Comparison of ENCODE assay signal across 8 mouse cellular contexts in genomic region chr10:80995091-80995632, GRCm38 (mm10). TPM values are rescaled to one million over a fixed set of nuclear protein-coding genes. Genes with fewer than 3 reads are reported as not detected.
A peak's percentile ranks its signal among the peaks of the same experiment; 100 is the strongest.
DNase-seq lines count a peak whose midpoint lies in the region; ATAC-seq and TF ChIP-seq lines count a peak whose summit lies in the region.

No protein-coding gene starts in this region.

- peak; percentile 96 for TF ChIP-seq RAD21 in MEL (IDR thresholded peaks at IDR 0.05; ENCODE audit: low read depth, low read length)

- intact Hi-C loops in heart, postnatal 36 days (cut with DNase I): loop anchor here (1.0 to 5.0 kb wide), 2 partner anchors 114 to 168 kb away; partner anchors contain the start of gene Oaz1

- H3K9me3 ChIP-seq in MEL (replicated peaks; ENCODE audit: insufficient read depth, low read length): no peaks in the 10 kb centered on the region
- no peaks in the 10 kb centered on the region for H3K9me3 ChIP-seq in forebrain, embryonic 16.5 days (ENCODE audit: control insufficient read depth, low read length)

- no peaks in the 10 kb centered on the region for H3K27me3 ChIP-seq in MEL (ENCODE audit: control insufficient read depth in 1 of 2, insufficient read depth in 2 of 2, low read length in 2 of 2)
- H3K27me3 ChIP-seq in forebrain, embryonic 16.5 days (replicated peaks; ENCODE audit: control insufficient read depth, insufficient read depth, low read length): no peaks in the 10 kb centered on the region

- peak; percentile 98 to 99 (median 98) for TF ChIP-seq CTCF in MEL (IDR thresholded peaks at IDR 0.05 in 2 of 3, conservative IDR thresholded peaks at IDR 0.05 in 1 of 3; ENCODE audit: control insufficient read depth in 1 of 3, insufficient read depth in 1 of 3, low read depth in 2 of 3, low read length in 3 of 3, poor library complexity in 1 of 3, severe bottlenecking in 1 of 3)

- H3K9ac ChIP-seq in MEL (ENCODE audit: control insufficient read depth, low read depth, low read length, poor library complexity, severe bottlenecking): peak overlapping the region; percentile 37
- peak overlapping the region; percentile 47 for H3K9ac ChIP-seq in forebrain, embryonic 16.5 days (replicated peaks; ENCODE audit: low read depth, low read length)

- no peak for TF ChIP-seq EP300 in MEL (IDR thresholded peaks at IDR 0.05; ENCODE audit: low read depth in 1 of 2, low read length in 2 of 2)

- peaks cover 3 to 11% of the 10 kb centered on the region in 2 experiments; a peak in 3 of 4 replicates for H3K4me1 ChIP-seq in MEL (ENCODE audit: control insufficient read depth in 1 of 2, insufficient read depth in 2 of 2, low read length in 2 of 2)
- H3K4me1 ChIP-seq in forebrain, embryonic 16.5 days (replicated peaks; ENCODE audit: control insufficient read depth, insufficient read depth, low read length): peaks cover 13% of the 10 kb centered on the region

- H3K79me2 ChIP-seq in MEL (ENCODE audit: control insufficient read depth, insufficient read depth, low read length, poor library complexity): no peaks in the 10 kb centered on the region

- peak; percentile 84 for DNase-seq in MEL (ENCODE audit: low read depth, low spot score)
- peak; percentile 86 for DNase-seq in cerebellum, adult 11-12 months
- peak; percentile 84 to 86 for DNase-seq in heart, postnatal 36 days
- peak; percentile 86 to 91 for DNase-seq in layer of hippocampus, postnatal 25 days (ENCODE audit: extremely low spot score in 1 of 2, low spot score in 1 of 2)
- peak; percentile 86 for DNase-seq in lung, postnatal 36 days
- DNase-seq in retina, embryonic 14.5 days (ENCODE audit: low spot score): peak; percentile 91
- peak; percentile 68 to 74 for DNase-seq in thymus, postnatal 36 days

- no peak overlapping the region for H3K27ac ChIP-seq in MEL (ENCODE audit: control insufficient read depth, low read depth, low read length)
- H3K27ac ChIP-seq in forebrain, embryonic 16.5 days (ENCODE audit: low read length): no peak overlapping the region

- ATAC-seq in forebrain, embryonic 16.5 days: peak; percentile 42; the same call in 1 of the 2 replicates

- H3K36me3 ChIP-seq in MEL (ENCODE audit: control insufficient read depth in 1 of 2, insufficient read depth in 2 of 2, low read length in 2 of 2): peaks cover 0 to 5% of the 10 kb centered on the region in 2 experiments; a peak in 2 of 4 replicates
- H3K36me3 ChIP-seq in forebrain, embryonic 16.5 days (ENCODE audit: control insufficient read depth, insufficient read depth): no peaks in the 10 kb centered on the region

- WGBS in forebrain, embryonic 16.5 days: 10% methylated on average over 21 of the region's 21 CpGs

- no peak for TF ChIP-seq POLR2A in MEL (IDR thresholded peaks at IDR 0.05; ENCODE audit: control insufficient read depth in 1 of 2, insufficient read depth in 1 of 2, low read depth in 1 of 2, low read length in 2 of 2, poor library complexity in 1 of 2)

- H3K4me2 ChIP-seq in forebrain, embryonic 16.5 days (ENCODE audit: low read length): peak overlapping the region; percentile 37

- H3K4me3 ChIP-seq in MEL (ENCODE audit: control insufficient read depth in 1 of 2, insufficient read depth in 1 of 2, low read depth in 2 of 2, low read length in 2 of 2): peak overlapping the region in 1 of 2 experiments; percentile 32; a peak in 2 of 4 replicates
- H3K4me3 ChIP-seq in forebrain, embryonic 16.5 days (replicated peaks; ENCODE audit: low read length): peak overlapping the region; percentile 20; the same call in 1 of the 2 replicates

TF ChIP-seq in MEL, 35 proteins besides CTCF, POLR2A, EP300 and RAD21:
- TF ChIP-seq E2F4 (IDR thresholded peaks at IDR 0.05; ENCODE audit: borderline replicate concordance, low read depth, low read length): no peak
- peak; percentile 43; the same call in 1 of the 2 replicates for TF ChIP-seq GABPA (IDR thresholded peaks at IDR 0.05; ENCODE audit: low read depth, low read length)
- no peak for TF ChIP-seq KAT2A (conservative IDR thresholded peaks at IDR 0.05; ENCODE audit: low read depth, low read length)
- no peak for TF ChIP-seq POLR2AphosphoS2 (IDR thresholded peaks at IDR 0.05; ENCODE audit: low read length)
- TF ChIP-seq ZC3H11A (IDR thresholded peaks at IDR 0.05; ENCODE audit: low read depth, low read length): peak; percentile 75
- no peak for TF ChIP-seq JUND (IDR thresholded peaks at IDR 0.05; ENCODE audit: low read depth, low read length)
- TF ChIP-seq MYC (IDR thresholded peaks at IDR 0.05; ENCODE audit: low read depth, low read length): peak; percentile 88
- TF ChIP-seq ETS1 (IDR thresholded peaks at IDR 0.05; ENCODE audit: low read depth, low read length): no peak
- no peak for TF ChIP-seq NRF1 (IDR thresholded peaks at IDR 0.05; ENCODE audit: insufficient read depth, low read depth, low read length, poor library complexity, severe bottlenecking)
- TF ChIP-seq USF1 (IDR thresholded peaks at IDR 0.05; ENCODE audit: low read depth, low read length): 0 out of 2 replicates have a peak, but pooled peaks have one; percentile 22
- peak; percentile 63 for TF ChIP-seq ZNF384 (IDR thresholded peaks at IDR 0.05; ENCODE audit: low read depth, low read length)
- no peak for TF ChIP-seq CHD2 (IDR thresholded peaks at IDR 0.05; ENCODE audit: low read length)
- TF ChIP-seq TBP (IDR thresholded peaks at IDR 0.05; ENCODE audit: low read depth, low read length): 0 out of 2 replicates have a peak, but pooled peaks have one; percentile 43
- TF ChIP-seq SIN3A (IDR thresholded peaks at IDR 0.05; ENCODE audit: low read length): peak; percentile 54; the same call in 1 of the 2 replicates
- TF ChIP-seq ZMIZ1 (IDR thresholded peaks at IDR 0.05; ENCODE audit: low read depth, low read length): no peak
- TF ChIP-seq HCFC1 (IDR thresholded peaks at IDR 0.05; ENCODE audit: low read depth, low read length): 0 out of 2 replicates have a peak, but pooled peaks have one; percentile 22
- no peak for TF ChIP-seq MAZ (IDR thresholded peaks at IDR 0.05; ENCODE audit: low read depth, low read length)
- no peak for TF ChIP-seq TCF12 (IDR thresholded peaks at IDR 0.05; ENCODE audit: low read depth, low read length)
- peak; percentile 78 for TF ChIP-seq SMC3 (IDR thresholded peaks at IDR 0.05; ENCODE audit: low read depth, low read length)
- no peak for TF ChIP-seq NELFE (IDR thresholded peaks at IDR 0.05; ENCODE audit: low read depth, low read length)
- no peak for TF ChIP-seq MAFK (IDR thresholded peaks at IDR 0.05; ENCODE audit: borderline replicate concordance, low read depth, low read length)
- TF ChIP-seq GATA1 (IDR thresholded peaks at IDR 0.05; ENCODE audit: low read depth, low read length): no peak
- peak; percentile 61; the same call in 1 of the 2 replicates for TF ChIP-seq MXI1 (IDR thresholded peaks at IDR 0.05; ENCODE audit: low read depth, low read length)
- TF ChIP-seq MYB (IDR thresholded peaks at IDR 0.05; ENCODE audit: low read depth, low read length): no peak
- TF ChIP-seq MAX (IDR thresholded peaks at IDR 0.05; ENCODE audit: low read length): peak; percentile 89

RNA-seq across cellular contexts. Expression of gene Gng7, which starts 19.6 kb away (rescaled TPM):
- total RNA-seq in MEL (2012; rRNA removed): 0.92 and 1.3 TPM in 2 replicates
- 1 to 10 TPM in 1 of 2 experiments, not detected in 1; 6.2 TPM for polyA plus RNA-seq in MEL (2012; ENCODE audit: insufficient read depth in 1 of 2, insufficient read length in 2 of 2, low read depth in 1 of 2, low replicate concordance in 2 of 2, missing spikeins in 1 of 2)
- polyA plus RNA-seq in forebrain, embryonic 16.5 days (2015; fragmentation: Nextera tagmentation; extraction: Ambion mirVana): 41.0 and 47.4 TPM in 2 replicates
- total RNA-seq in heart, postnatal 36 days (2021): under 1 TPM; 0.22 to 0.67 TPM
- total RNA-seq in layer of hippocampus, postnatal 25 days (2021): 100 to 1,000 TPM; 180 to 184 TPM

RNA-seq across cellular contexts. Expression of gene Diras1, which starts 30.3 kb away (rescaled TPM):
- not detected in 2 replicates for total RNA-seq in MEL (2012; rRNA removed)
- polyA plus RNA-seq in MEL (2012; ENCODE audit: insufficient read depth in 1 of 2, insufficient read length in 2 of 2, low read depth in 1 of 2, low replicate concordance in 2 of 2, missing spikeins in 1 of 2): under 1 TPM in 1 of 2 experiments, not detected in 1; 0.04 TPM
- polyA plus RNA-seq in forebrain, embryonic 16.5 days (2015; fragmentation: Nextera tagmentation; extraction: Ambion mirVana): 37.6 and 45.4 TPM in 2 replicates
- total RNA-seq in heart, postnatal 36 days (2021): not detected
- 100 to 1,000 TPM in 1 of 2 experiments, 10 to 100 TPM in 1; 98.7 to 103 TPM for total RNA-seq in layer of hippocampus, postnatal 25 days (2021)

RNA-seq across cellular contexts. Expression of gene Slc39a3, which starts 42.1 kb away (rescaled TPM):
- 14.8 and 19.5 TPM in 2 replicates for total RNA-seq in MEL (2012; rRNA removed)
- polyA plus RNA-seq in MEL (2012; ENCODE audit: insufficient read depth in 1 of 2, insufficient read length in 2 of 2, low read depth in 1 of 2, low replicate concordance in 2 of 2, missing spikeins in 1 of 2): 10 to 100 TPM in 1 of 2 experiments, not detected in 1; 15.6 TPM
- 48.1 and 54.0 TPM in 2 replicates for polyA plus RNA-seq in forebrain, embryonic 16.5 days (2015; fragmentation: Nextera tagmentation; extraction: Ambion mirVana)
- 10 to 100 TPM; 14.5 to 14.6 TPM for total RNA-seq in heart, postnatal 36 days (2021)
- 10 to 100 TPM; 67.5 to 74.9 TPM for total RNA-seq in layer of hippocampus, postnatal 25 days (2021)

Comparison
In these comparisons a context has a peak if more than half of its experiments do, and no peak if none do; other contexts are left out.
1. RNA of gene Gng7, which starts 19.6 kb away (total RNA-seq): 180 to 184 TPM in layer of hippocampus, postnatal 25 days; 0.92 to 1.3 TPM in MEL and 0.22 to 0.67 TPM in heart, postnatal 36 days; every median in the first group is over 10 times any median in the second.
2. RNA of gene Diras1, which starts 30.3 kb away (total RNA-seq): 98.7 to 103 TPM in layer of hippocampus, postnatal 25 days; not detected in MEL and not detected in heart, postnatal 36 days; every median in the first group is over 10 times any median in the second.
3. Peak in every context shown above with its lines, with median percentiles within 50 percentile points of each other: DNase-seq.